Mouse (Mus musculus) megakaryocyte, embryonic 14.5 days (primary cell): ENCODE data around the gene Frmd5. TPM values are rescaled to one million over a fixed set of nuclear protein-coding genes. Genes with fewer than 3 reads are reported as not detected.

Experiments
- H3K27me3 ChIP-seq: replicated peaks from 2 replicates; pipeline ENCODE3; 2012; ENCODE audit warnings: inconsistent platforms
- H3K36me3 ChIP-seq: replicated peaks from 2 replicates; pipeline ENCODE3; 2012; ENCODE audit warnings: low read length, inconsistent platforms, mixed read lengths
- H3K4me1 ChIP-seq: 2 replicates; pipeline ENCODE4 v1.6.1; 2012; ENCODE audit warnings: inconsistent platforms
- H3K4me3 ChIP-seq: replicated peaks from 2 replicates; pipeline ENCODE3; 2012; ENCODE audit warnings: moderate library complexity, mild to moderate bottlenecking, inconsistent platforms
- H3K9me3 ChIP-seq: 2 replicates; pipeline ENCODE4 v1.6.1; 2012; ENCODE audit warnings: inconsistent platforms
- FLI1 ChIP-seq: IDR thresholded peaks from 2 replicates; pipeline ENCODE4 v1.6.1; 2012; ENCODE audit warnings: low read length, inconsistent platforms, mixed read lengths
- GATA1 ChIP-seq: IDR thresholded peaks from 3 replicates; pipeline ENCODE4 v1.6.1; 2012; ENCODE audit warnings: mixed read lengths, low read length, inconsistent platforms, borderline replicate concordance
- polyA plus RNA-seq: library from polyadenylated mRNA; stranded (reverse); fragments of >175 nt; gene quantifications from 2 replicates; pipeline ENCODE4 v1.2.3, GENCODE M21; 2012; ENCODE audit warnings: low replicate concordance; ENCODE audit not compliant: insufficient read depth

The Frmd5 gene
- polyA plus RNA-seq, 1 experiment: 1.1 TPM

DNA sequence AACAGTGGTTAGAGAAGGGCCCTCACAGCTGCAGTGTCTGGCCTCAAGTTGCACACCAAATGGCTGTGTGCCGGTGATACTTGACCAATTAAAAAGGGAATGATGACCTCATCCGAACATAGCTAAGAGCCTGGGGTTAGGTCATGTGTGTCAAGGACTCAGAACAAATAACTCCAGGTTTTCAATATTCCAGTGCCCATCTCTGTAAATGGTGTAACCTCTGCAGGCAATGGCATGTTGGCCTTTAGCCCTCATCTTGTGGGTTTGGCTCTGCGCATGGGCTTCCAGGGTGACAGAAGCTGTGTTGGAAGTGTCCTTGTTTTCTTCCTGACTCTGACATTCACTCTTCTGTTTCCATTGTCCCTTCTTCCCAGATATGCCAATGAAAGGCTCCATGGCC lies 131.8 kb downstream of the Frmd5 start:
- Histone ChIP-seq H3K36me3 (no peaks in the 10 kb centered on the region), H3K4me3 (no peak overlapping the region), H3K9me3 (no peaks in the 10 kb centered on the region), H3K4me1 (peaks cover 23% of the 10 kb centered on the region), H3K27me3 (peaks cover 1% of the 10 kb centered on the region)
- TF ChIP-seq GATA1 (no peak), FLI1 (no peak)

DNA sequence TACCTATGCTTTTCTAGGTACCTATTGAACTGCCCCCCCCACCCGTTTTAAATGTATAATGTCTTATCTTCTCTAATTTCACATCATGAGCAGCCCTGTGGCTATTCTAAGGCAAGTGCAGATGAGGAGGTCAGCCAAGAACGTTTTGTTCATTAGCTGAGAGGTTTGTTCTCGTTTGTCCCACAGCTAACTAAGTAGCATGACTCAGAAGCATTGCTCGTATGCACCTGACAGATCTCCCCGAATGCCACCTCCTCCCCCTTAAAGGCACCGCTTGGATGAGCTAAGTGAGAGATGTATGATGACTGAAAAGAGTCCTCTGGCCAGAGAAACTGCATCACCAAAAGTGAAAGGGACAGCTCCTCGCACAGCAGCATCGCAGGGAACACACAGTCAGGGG lies 132.7 kb downstream of the Frmd5 start:
- Histone ChIP-seq H3K36me3 (no peaks in the 10 kb centered on the region), H3K9me3 (no peaks in the 10 kb centered on the region), H3K4me3 (no peak overlapping the region), H3K4me1 (peaks cover 23% of the 10 kb centered on the region), H3K27me3 (peaks cover 3% of the 10 kb centered on the region)
- no peak for TF ChIP-seq GATA1

DNA sequence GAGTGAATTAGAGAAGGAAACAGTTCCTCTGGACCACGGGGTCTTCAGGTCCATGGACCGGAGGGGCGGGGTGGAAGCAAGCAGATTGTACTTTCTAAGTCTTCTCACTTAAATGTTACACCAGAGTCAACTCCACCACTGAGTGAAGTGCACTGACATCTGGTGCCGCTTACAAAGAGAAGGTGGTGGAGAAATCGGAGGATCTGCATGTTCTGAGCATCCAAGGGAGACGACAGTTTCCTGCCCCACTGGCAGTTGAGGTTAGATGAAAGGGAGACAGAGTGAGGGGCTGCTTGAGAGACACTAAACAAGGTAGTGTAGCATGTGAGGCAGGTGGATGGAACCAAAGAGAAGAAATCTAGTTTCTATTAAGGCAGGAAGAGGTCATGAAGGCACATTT lies 137.0 kb downstream of the Frmd5 start:
- H3K9me3 ChIP-seq: no peaks in the 10 kb centered on the region
- peaks cover 4% of the 10 kb centered on the region for H3K27me3 ChIP-seq
- TF ChIP-seq FLI1: no peak
- TF ChIP-seq GATA1: no peak
- H3K4me1 ChIP-seq: peaks cover 5% of the 10 kb centered on the region; the same call in 1 of the 2 replicates
- H3K36me3 ChIP-seq: no peaks in the 10 kb centered on the region
- no peak overlapping the region for H3K4me3 ChIP-seq

DNA sequence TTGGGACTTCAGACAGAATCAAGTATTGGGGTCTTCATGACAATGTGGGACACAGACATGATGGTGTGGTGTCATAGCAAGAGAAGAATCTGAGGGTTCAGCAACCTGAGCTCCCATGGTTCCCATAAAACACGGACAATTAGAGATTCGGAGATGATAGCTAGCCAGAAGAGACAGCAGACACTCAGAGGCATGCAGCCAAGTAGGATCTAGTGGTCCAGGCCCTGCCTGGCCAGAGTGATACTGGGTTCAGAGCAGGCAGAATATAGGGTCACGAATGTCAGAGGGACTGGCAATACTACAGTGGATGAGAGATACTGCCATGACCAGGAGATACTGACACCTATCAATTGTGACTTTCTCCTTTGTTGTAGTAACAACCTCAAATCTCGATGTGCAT lies 138.6 kb downstream of the Frmd5 start:
- Histone ChIP-seq H3K4me3 (no peak overlapping the region), H3K36me3 (no peaks in the 10 kb centered on the region), H3K9me3 (no peaks in the 10 kb centered on the region), H3K4me1 (peaks cover 16% of the 10 kb centered on the region), H3K27me3 (peaks cover 4% of the 10 kb centered on the region)
- TF ChIP-seq FLI1 (no peak), GATA1 (no peak)

DNA sequence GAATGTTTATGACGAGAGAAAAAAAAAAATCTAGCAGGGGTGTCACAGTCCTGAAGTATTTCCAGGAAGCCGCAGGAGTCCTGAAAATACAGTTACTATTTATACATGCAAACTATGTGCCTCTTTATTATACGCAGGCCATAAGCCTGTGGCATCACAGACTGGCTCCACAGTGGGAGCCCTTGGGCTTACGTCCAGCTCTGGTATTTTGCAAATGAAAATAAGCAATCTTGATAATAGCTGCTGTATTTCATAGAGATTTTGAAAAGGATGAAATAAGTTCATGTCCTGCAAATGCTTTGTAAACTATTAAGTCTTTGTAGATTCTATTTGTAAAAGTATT lies 145.8 kb downstream of the Frmd5 start:
- H3K4me3 ChIP-seq: no peak overlapping the region
- H3K36me3 ChIP-seq: no peaks in the 10 kb centered on the region
- H3K4me1 ChIP-seq: peaks cover 56% of the 10 kb centered on the region
- TF ChIP-seq FLI1: no peak
- no peak for TF ChIP-seq GATA1
- H3K9me3 ChIP-seq: no peaks in the 10 kb centered on the region
- no peaks in the 10 kb centered on the region for H3K27me3 ChIP-seq

DNA sequence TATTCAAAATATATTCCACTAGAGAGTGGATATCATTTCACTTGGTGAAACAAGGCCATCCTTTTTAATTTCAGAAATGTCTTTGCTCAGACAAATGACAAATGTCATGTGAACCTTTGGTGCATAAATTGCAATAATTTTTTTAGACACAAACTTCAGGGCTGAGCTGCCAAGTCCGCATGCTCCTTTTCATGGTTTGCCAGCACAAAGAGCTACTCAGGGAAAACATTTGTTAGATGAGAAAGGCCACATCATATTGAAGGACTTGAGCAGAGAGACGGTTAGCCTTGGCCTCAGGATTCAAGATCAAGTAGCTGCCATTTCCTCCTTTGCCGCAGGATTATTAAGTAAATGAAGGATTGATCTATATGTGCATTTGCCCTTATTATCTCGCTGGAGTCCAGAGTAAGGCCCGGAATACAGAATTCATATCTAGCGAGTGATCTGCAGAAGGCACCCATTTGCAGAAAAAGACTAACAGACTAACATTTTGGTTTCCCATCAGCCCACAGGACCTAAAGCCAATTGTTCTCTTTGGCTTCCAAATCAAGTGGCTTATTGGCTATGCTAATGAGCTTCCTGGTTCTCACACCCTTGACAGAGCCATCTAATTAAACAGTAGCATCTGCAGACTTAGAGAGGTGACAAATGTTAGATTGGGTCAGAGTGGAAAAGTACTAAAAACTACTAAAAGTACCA lies 146.3 kb downstream of the Frmd5 start:
- Histone ChIP-seq H3K4me3 (no peak overlapping the region), H3K4me1 (peaks cover 59% of the 10 kb centered on the region), H3K27me3 (peaks cover 4% of the 10 kb centered on the region), H3K9me3 (no peaks in the 10 kb centered on the region), H3K36me3 (no peaks in the 10 kb centered on the region)
- TF ChIP-seq FLI1 (no peak), GATA1 (no peak)

DNA sequence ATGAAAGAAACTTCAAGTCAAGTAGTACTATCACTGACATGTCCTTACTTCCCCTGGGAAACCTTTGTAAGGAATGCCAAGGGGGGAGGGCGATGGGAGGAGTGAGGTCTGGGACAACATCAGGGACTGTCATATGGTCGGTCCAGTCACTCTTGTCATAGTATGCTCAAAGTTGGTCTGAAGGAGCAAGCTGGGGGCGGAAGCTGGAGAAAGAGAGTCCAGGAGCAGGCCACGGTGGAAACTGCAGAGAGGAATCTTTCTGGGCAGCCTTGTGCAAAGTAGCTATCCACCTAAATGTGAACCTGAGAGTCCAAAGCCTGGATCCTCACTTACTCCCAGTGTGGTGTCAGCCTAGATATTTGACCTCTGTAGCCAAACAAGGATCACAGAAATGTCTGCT lies 147.5 kb downstream of the Frmd5 start:
- H3K36me3 ChIP-seq: no peaks in the 10 kb centered on the region
- H3K4me1 ChIP-seq: peaks cover 56% of the 10 kb centered on the region
- TF ChIP-seq GATA1: no peak
- TF ChIP-seq FLI1: no peak
- H3K27me3 ChIP-seq: peaks cover 10% of the 10 kb centered on the region
- no peak overlapping the region for H3K4me3 ChIP-seq
- no peaks in the 10 kb centered on the region for H3K9me3 ChIP-seq

DNA sequence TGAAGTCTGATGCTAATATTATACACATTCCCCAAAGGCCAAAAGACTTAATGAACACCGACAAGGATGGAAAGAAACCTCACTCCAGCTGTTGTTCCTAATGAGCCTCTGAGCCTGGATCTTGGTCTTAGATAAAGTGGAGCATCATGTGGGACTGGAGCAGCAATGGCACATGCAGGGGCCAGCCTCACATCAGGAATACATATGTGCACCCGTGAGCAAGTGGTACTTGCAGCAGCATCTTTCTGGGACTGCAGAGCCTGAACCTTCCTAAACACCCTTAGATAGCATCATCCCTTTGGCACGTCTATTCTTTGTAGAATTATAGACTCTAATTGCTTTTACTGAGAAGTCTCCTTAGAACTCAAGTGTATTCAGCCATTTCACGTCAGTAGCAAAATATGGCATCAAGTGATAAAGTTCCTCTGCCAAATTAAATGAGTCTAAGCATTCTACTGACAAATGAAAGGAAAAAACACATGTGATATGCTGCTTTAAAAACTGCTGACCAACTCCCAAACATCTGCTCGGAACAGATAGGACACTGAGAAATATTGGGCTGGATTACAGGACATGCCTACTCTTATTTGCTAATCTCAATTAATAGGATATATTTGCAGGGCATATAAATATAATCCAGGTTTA lies 148.6 kb downstream of the Frmd5 start:
- no peaks in the 10 kb centered on the region for H3K36me3 ChIP-seq
- no peaks in the 10 kb centered on the region for H3K9me3 ChIP-seq
- no peak for TF ChIP-seq FLI1
- no peak for TF ChIP-seq GATA1
- H3K4me1 ChIP-seq: peaks cover 48% of the 10 kb centered on the region
- peaks cover 13% of the 10 kb centered on the region for H3K27me3 ChIP-seq
- no peak overlapping the region for H3K4me3 ChIP-seq

DNA sequence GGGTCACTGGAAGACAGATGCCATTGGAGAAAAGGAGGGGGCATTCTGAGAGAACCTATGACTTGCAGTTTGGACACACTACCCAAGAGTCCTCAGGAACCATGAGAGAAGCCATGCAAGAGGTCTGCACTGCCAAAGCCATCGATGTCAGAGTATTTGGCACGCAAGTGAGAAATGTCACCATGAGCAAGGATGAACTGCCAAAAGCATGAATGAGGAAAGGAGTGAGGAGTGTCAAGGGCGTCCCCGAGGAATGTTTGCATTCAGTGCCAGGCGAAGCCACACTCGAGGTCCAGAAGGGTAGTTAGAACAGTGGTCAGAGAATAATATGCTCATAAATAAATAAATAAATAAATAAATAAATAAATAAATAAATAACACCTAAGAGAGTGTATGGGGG lies 150.9 kb downstream of the Frmd5 start:
- peaks cover 32% of the 10 kb centered on the region for H3K4me1 ChIP-seq
- H3K36me3 ChIP-seq: no peaks in the 10 kb centered on the region
- peaks cover 18% of the 10 kb centered on the region for H3K27me3 ChIP-seq
- H3K9me3 ChIP-seq: no peaks in the 10 kb centered on the region
- TF ChIP-seq GATA1 (no peak), FLI1 (no peak)
- H3K4me3 ChIP-seq: no peak overlapping the region

DNA sequence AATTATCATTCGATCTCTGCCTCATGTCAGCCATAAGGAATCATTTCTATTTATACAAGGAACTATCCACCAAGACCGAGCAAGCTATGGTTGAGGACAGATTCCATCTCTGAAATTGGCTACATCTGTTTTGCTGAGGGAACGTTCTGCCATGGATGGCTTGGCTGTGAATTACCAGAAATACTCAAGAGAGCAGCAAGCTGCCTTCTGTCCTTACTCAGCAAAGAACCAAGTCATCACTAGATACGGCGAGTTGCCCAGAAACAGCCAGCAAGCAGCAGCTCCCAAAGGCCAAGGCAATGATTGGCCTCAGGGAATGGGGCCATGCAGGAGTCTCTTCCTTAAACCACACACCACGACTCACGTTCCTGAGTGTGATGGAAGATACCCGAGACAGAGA lies 151.8 kb downstream of the Frmd5 start:
- no peaks in the 10 kb centered on the region for H3K36me3 ChIP-seq
- H3K9me3 ChIP-seq: no peaks in the 10 kb centered on the region
- no peak overlapping the region for H3K4me3 ChIP-seq
- H3K27me3 ChIP-seq: peaks cover 21% of the 10 kb centered on the region
- peaks cover 32% of the 10 kb centered on the region for H3K4me1 ChIP-seq
- TF ChIP-seq FLI1: no peak
- TF ChIP-seq GATA1: no peak

DNA sequence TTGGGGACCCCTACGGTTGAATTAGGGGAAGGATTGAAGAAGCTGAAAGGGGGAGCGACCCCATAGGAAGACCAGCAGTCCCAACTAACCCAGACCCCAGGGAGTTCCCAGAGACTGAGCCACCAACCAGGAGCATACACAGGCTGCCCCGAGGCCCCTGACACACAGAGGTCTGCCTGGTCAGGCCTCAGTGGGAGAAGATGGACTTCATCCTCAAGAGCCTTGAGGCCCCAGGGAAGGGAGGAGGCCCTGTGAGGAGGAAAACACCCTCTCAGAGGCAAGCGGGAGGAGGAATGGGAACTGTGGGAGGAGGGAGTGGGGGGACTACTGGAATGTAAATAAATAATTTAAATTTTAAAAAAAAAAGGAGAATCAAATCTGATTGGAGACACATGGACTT lies 160.4 kb downstream of the Frmd5 start:
- no peak for TF ChIP-seq GATA1
- TF ChIP-seq FLI1: no peak
- no peak overlapping the region for H3K4me3 ChIP-seq

More for the DNA sequence above, 160.4 kb downstream of the Frmd5 start:
- Histone ChIP-seq H3K36me3 (no peaks in the 10 kb centered on the region), H3K27me3 (peaks cover 13% of the 10 kb centered on the region), H3K9me3 (no peaks in the 10 kb centered on the region), H3K4me1 (peaks cover 5% of the 10 kb centered on the region)
